Mouse (Mus musculus) thymus, adult 2 months (tissue): ENCODE results near the gene Ube4a.

ENCODE experiments used
- CTCF ChIP-seq: fragments of 200-500 bp; IDR thresholded peaks from 2 replicates; pipeline ENCODE4 v1.5.1; 2012; ENCODE audit warnings: mild to moderate bottlenecking, control low read depth, low read length, moderate library complexity, borderline replicate concordance; ENCODE audit not compliant: control insufficient read depth, poor library complexity, insufficient read depth; ENCODE audit errors: extremely low read depth
- POLR2A ChIP-seq: fragments of 200-500 bp; IDR thresholded peaks from 2 replicates; pipeline ENCODE4 v1.6.1; 2012; ENCODE audit warnings: mild to moderate bottlenecking, low read length, control low read depth, moderate library complexity; ENCODE audit not compliant: control insufficient read depth, poor library complexity, insufficient read depth; ENCODE audit errors: extremely low read depth

DNA sequence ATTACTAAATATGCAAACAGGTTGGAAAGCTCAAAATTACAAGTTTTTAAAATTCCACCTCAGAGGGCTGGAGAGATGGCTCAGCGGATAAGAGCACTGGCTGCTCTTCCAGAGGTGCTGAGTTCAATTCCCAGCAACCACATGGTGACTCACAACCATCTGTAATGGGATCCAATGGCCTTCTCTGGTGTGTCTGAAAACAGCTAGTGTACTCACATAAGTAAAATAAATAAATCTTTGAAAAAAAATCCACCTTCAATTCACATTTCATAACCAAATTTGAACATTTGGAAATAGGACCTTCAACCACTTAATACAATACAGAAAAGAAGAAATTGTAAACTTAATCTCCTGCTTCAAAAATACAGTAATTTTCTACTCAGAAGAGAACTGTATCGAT lies 45.8 kb downstream of the Ube4a start:
- TF ChIP-seq CTCF (no peak), POLR2A (no peak)
